Mouse (Mus musculus) small intestine, adult 2 months (tissue): ENCODE results near the gene Ylpm1.

ENCODE experiments used
- CTCF ChIP-seq: fragments of 200-500 bp; IDR thresholded peaks from 2 replicates; pipeline ENCODE4 v1.5.1; 2012; ENCODE audit warnings: low read depth, mild to moderate bottlenecking, control low read depth, inconsistent platforms, low read length, moderate library complexity, mixed read lengths; ENCODE audit not compliant: insufficient replicate concordance, insufficient read length; ENCODE audit errors: extremely low read depth
- POLR2A ChIP-seq: fragments of 200-500 bp; IDR thresholded peaks from 2 replicates; pipeline ENCODE4 v1.6.1; 2012; ENCODE audit warnings: low read depth, mild to moderate bottlenecking, control low read depth, inconsistent platforms, low read length, moderate library complexity

DNA sequence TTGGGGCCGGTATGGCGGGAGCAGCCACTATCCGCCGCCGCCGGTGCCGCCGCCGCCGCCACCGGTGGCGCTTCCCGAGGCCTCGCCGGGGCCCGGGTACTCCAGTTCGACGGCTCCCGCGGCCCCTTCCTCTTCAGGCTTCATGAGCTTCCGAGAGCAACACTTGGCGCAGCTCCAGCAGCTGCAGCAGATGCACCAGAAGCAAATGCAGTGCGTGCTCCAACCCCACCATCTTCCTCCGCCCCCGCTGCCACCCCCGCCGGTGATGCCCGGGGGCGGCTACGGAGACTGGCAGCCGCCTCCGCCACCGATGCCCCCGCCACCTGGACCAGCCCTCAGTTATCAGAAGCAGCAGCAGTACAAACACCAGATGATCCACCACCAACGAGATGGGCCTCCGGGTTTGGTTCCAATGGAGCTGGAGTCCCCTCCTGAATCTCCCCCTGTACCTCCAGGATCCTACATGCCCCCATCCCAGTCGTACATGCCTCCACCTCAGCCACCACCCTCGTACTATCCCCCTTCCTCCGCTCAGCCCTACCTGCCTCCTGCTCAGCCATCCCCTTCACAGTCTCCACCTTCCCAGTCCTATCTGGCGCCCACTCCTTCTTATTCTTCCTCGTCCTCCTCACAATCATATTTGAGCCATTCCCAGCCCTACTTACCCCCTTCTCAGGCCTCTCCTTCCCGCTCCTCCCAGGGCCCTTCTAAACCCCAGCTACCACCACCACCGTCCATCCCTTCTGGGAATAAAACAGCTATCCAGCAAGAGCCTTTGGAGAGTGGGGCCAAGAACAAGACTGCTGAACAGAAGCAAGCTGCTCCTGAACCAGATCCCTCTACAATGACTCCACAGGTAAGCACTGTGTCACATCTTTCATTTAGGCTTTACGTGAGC is 629 bp downstream of the Ylpm1 start:
- TF ChIP-seq CTCF (no peak), POLR2A (no peak)
